Mouse (Mus musculus): ENCODE measurements at regions not wholly inside any gene's neighbourhood (a gene's known extent, or its start where the extent isn't known, plus 50 kb on each side); places are given as distances from the start of the nearest gene placed in this dataset.

DNA sequence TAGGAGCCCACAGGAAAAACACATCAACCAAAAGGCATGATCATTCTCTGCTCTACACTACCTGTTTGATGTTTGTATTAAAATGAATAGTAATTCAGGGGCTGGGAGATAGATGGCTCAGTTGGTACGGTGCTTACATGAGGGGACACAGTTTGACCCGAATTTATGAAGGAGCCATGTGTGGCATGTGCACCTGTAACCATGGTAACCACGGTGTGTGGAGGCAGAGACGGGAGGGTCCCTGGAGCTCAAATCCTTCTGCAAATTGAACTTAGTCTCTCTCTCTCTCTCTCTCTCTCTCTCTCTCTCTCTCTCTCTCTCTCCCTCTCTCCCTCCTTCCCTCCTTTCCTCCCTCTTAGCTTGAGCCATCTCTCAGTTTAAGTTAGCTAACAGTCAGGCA lies 139.1 kb upstream of the Mdm1 start:
- no peak for TF ChIP-seq CTCF (IDR thresholded peaks at IDR 0.05; ENCODE audit: borderline replicate concordance, insufficient read depth, low read length)
- no peak for TF ChIP-seq POLR2A (IDR thresholded peaks at IDR 0.05; ENCODE audit: low read depth, low read length)

All from embryonic fibroblast, embryonic 13.5 days (primary cell).